Mouse (Mus musculus) hindbrain, postnatal 0 days (tissue): Measurements from ENCODE around the gene Ubqln1. TPM values are rescaled to one million over a fixed set of nuclear protein-coding genes. Genes with fewer than 3 reads are reported as not detected.

ENCODE experiments used
- ATAC-seq: fragments of 200-750 bp; cut with Nextera tagmentation; 2 replicates; pipeline ENCODE4 v1.8.0; 2017; ENCODE audit warnings: mild to moderate bottlenecking, moderate TSS enrichment, moderate library complexity
- DNase-seq: peaks from one replicate; pipeline ENCODE4 v3.0.0-alpha.2; 2015; ENCODE audit warnings: low spot score
- H3K27ac ChIP-seq: fragments of 300-500 bp; sonication (generic); 2 replicates; pipeline ENCODE4 v1.5.1; 2014; ENCODE audit warnings: mild to moderate bottlenecking
- H3K27me3 ChIP-seq: fragments of 300-500 bp; sonication (generic); 2 replicates; pipeline ENCODE4 v1.6.1; 2014; ENCODE audit warnings: low read length, mixed read lengths; ENCODE audit not compliant: insufficient read depth
- H3K36me3 ChIP-seq: fragments of 300-500 bp; sonication (generic); 2 replicates; pipeline ENCODE4 v1.6.1; 2014; ENCODE audit warnings: low read length, mixed read lengths; ENCODE audit not compliant: insufficient read depth
- H3K4me1 ChIP-seq: fragments of 300-500 bp; sonication (generic); 2 replicates; pipeline ENCODE4 v1.6.1; 2014; ENCODE audit warnings: antibody characterized with exemption, low read length, mixed read lengths; ENCODE audit not compliant: insufficient read depth
- H3K4me2 ChIP-seq: fragments of 300-500 bp; sonication (generic); 2 replicates; pipeline ENCODE4 v1.6.1; 2014; ENCODE audit warnings: low read depth, mild to moderate bottlenecking, low read length, moderate library complexity, mixed read lengths
- H3K4me3 ChIP-seq: fragments of 300-500 bp; sonication (generic); 2 replicates; pipeline ENCODE4 v1.5.1; 2014; ENCODE audit warnings: low read length
- H3K9ac ChIP-seq: fragments of 300-500 bp; sonication (generic); replicated peaks from 2 replicates; pipeline ENCODE4 v1.6.1; 2014; ENCODE audit warnings: mild to moderate bottlenecking, low read length, moderate library complexity, mixed read lengths
- H3K9me3 ChIP-seq: fragments of 300-500 bp; sonication (generic); 2 replicates; pipeline ENCODE4 v1.6.1; 2016; ENCODE audit warnings: low read length, mixed read lengths
- CTCF ChIP-seq: IDR thresholded peaks from 2 replicates; pipeline ENCODE4 v1.5.1; 2016; ENCODE audit warnings: antibody characterized with exemption, control low read depth, low read depth
- WGBS: fragments of 180-500 bp; shearing (Covaris S2); extraction: QIAGEN DNeasy Blood & Tissue Kit; methylation state at CpG from one replicate; pipeline ENCODE4 v1.1.7; 2014; 5-methylcytosine and 5-hydroxymethylcytosine counted together
- polyA plus RNA-seq: library from polyadenylated mRNA; unstranded; fragments of >200 nt; fragmentation: Nextera tagmentation; extraction: Ambion mirVana; gene quantifications from 2 replicates; pipeline ENCODE4 v1.2.1, GENCODE M21; 2015
- total RNA-seq: library from RNA; depleted of rRNA; stranded (reverse); fragments of >200 nt; gene quantifications from 2 replicates; pipeline ENCODE4 v1.2.3, GENCODE M21; 2014

The Ubqln1 gene
- total and polyA plus RNA-seq, 2 experiments from 2014 or later, result 111 to 243 TPM

DNA sequence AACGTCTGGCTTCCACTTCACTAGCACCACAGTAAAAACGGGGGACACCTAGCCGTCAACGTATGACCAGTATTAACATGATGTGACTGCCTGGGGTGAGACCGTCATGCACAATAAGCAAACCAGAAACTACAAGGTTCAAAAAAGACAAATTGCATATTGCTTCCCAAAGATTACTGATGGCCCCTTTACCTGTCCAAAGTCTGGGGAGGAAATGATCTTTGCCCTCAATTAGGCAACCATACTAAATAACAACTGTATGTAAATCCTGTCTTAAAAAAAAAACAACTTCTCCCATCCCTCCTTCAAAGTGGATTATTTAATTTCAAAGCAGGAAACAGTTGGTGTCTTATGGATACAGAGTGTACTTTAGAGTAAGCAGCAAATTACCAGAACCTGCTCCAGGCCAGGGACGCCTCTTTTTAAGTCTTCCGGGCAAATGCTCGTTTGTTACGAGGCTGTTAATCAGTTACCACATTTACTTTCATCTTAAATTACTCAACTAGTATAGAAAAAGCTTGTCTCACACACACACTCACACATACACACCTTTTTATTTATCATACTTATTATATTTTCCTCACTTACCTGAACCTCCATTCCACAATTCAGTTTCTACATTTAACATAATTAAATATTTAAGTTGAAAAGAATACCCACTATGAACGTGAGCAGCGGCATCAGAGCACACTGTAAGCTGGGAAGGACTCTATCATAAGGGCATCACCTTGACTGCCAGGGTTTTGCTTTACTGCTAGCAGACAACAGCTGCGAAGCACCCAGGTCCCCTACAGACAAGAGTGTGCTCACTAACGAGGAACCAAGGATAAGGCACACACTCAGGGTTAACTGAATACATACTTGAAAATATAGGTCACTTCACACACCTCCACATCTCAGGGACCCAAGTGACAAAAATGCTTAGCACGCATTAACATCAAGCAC is 33.6 kb downstream of the Ubqln1 start:
- peaks cover 23% of the 10 kb centered on the region for H3K36me3 ChIP-seq
- no peak overlapping the region for H3K4me2 ChIP-seq
- 87% methylated on average over 14 of the region's 14 CpGs for WGBS
- H3K9me3 ChIP-seq, result no peaks in the 10 kb centered on the region
- DNase-seq (no peak), ATAC-seq (no peak)
- no peak overlapping the region for H3K9ac ChIP-seq
- H3K27ac ChIP-seq, result no peak overlapping the region
- no peak for TF ChIP-seq CTCF
- H3K4me3 ChIP-seq, result no peak overlapping the region
- H3K27me3 ChIP-seq, result no peaks in the 10 kb centered on the region
- H3K4me1 ChIP-seq, result no peaks in the 10 kb centered on the region

- Histone ChIP-seq H3K27ac (no peak overlapping the region), H3K9me3 (no peaks in the 10 kb centered on the region), H3K9ac (no peak overlapping the region), H3K4me3 (no peak overlapping the region), H3K27me3 (no peaks in the 10 kb centered on the region), H3K4me1 (no peaks in the 10 kb centered on the region), H3K4me2 (no peak overlapping the region), H3K36me3 (peaks cover 29% of the 10 kb centered on the region)
- ATAC-seq (no peak), DNase-seq (no peak)
- TF ChIP-seq CTCF, result no peak
- WGBS, result 76% methylated on average over 9 of the region's 9 CpGs
These were observed 37.8 kb downstream of the Ubqln1 start for GRCm38 (mm10) chr13:58177511-58178208.

- Histone ChIP-seq H3K9ac (no peak overlapping the region), H3K9me3 (no peaks in the 10 kb centered on the region), H3K4me3 (no peak overlapping the region), H3K27ac (no peak overlapping the region), H3K4me1 (no peaks in the 10 kb centered on the region), H3K36me3 (peaks cover 22% of the 10 kb centered on the region; the same call in 1 of the 2 replicates), H3K4me2 (no peak overlapping the region), H3K27me3 (no peaks in the 10 kb centered on the region)
- 90% methylated on average over 3 of the region's 3 CpGs for WGBS
- DNase-seq (no peak), ATAC-seq (no peak)
- no peak for TF ChIP-seq CTCF
These were observed 39.3 kb downstream of the Ubqln1 start for GRCm38 (mm10) chr13:58176105-58176504.

- Histone ChIP-seq H3K4me1 (no peaks in the 10 kb centered on the region), H3K9me3 (no peaks in the 10 kb centered on the region), H3K9ac (no peak overlapping the region), H3K4me2 (no peak overlapping the region), H3K4me3 (no peak overlapping the region), H3K36me3 (peaks cover 6% of the 10 kb centered on the region; the same call in 1 of the 2 replicates), H3K27me3 (no peaks in the 10 kb centered on the region), H3K27ac (no peak overlapping the region)
- ATAC-seq, result 0 out of 2 replicates have a peak, but pooled peaks have one; percentile 24
- no peak for DNase-seq
- TF ChIP-seq CTCF, result no peak
These were observed 47.3 kb downstream of the Ubqln1 start for GRCm38 (mm10) chr13:58168119-58168518.

DNA sequence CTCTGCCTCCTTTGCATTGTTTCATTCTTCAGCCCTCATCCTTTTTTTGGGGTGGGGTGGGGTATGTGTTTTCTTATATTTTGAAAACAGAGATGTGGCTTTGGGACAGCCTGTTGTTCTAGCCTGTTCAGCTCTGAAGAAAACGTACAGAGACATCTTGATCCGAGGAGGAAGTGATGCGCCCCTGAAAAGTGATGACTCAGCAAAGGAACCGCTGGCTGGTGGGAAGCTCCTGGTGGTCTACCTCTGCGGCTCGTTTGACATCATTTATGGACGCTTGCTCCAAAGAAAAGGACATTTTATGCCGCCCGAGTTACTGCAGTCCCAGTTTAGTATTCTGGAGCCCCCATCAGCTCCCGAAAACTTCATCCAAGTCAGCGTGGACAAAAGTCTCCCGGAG is 52.1 kb downstream of the Ubqln1 start:
- TF ChIP-seq CTCF, result no peak

GRCm38 (mm10) chr13:58160761-58161160 is 54.7 kb downstream of the Ubqln1 start:
- H3K27me3 ChIP-seq, result no peaks in the 10 kb centered on the region

More for the DNA sequence above, 52.1 kb downstream of the Ubqln1 start:
- H3K4me2 ChIP-seq, result no peak overlapping the region
- DNase-seq (no peak), ATAC-seq (no peak)
- H3K4me3 ChIP-seq, result no peak overlapping the region
- peaks cover 11% of the 10 kb centered on the region; the same call in 1 of the 2 replicates for H3K36me3 ChIP-seq
- no peaks in the 10 kb centered on the region for H3K4me1 ChIP-seq
- no peak overlapping the region for H3K9ac ChIP-seq
- no peaks in the 10 kb centered on the region for H3K9me3 ChIP-seq
- WGBS, result 97% methylated on average over 12 of the region's 12 CpGs
- H3K27ac ChIP-seq, result no peak overlapping the region
- H3K27me3 ChIP-seq, result no peaks in the 10 kb centered on the region

More at GRCm38 (mm10) chr13:58160761-58161160, 54.7 kb downstream of the Ubqln1 start:
- no peak for TF ChIP-seq CTCF
- ATAC-seq (no peak), DNase-seq (no peak)
- Histone ChIP-seq H3K9me3 (no peaks in the 10 kb centered on the region), H3K36me3 (peaks cover 11% of the 10 kb centered on the region; the same call in 1 of the 2 replicates), H3K4me1 (0 out of 2 replicates have a peak, but pooled peaks cover 4% of the 10 kb centered on the region), H3K4me2 (no peak overlapping the region), H3K27ac (no peak overlapping the region), H3K4me3 (no peak overlapping the region), H3K9ac (no peak overlapping the region)
- 96% methylated on average over 15 of the region's 15 CpGs for WGBS
